Mouse (Mus musculus) layer of hippocampus, postnatal 25 days (tissue): ENCODE results near the gene Nlrx1. TPM values are rescaled to one million over a fixed set of nuclear protein-coding genes. Genes with fewer than 3 reads are reported as not detected.

Experiments
- DNase-seq, 2 experiments: peaks; one replicate each; pipeline ENCODE4 v3.0.0; 2022; ENCODE audit warnings: mixed read lengths in 2 of 2, low spot score in 1 of 2; ENCODE audit errors: extremely low spot score in 1 of 2
- total RNA-seq, 2 experiments: library from RNA; stranded (reverse); gene quantifications; 2 replicates each; pipeline ENCODE4 v1.2.3; 2021

Nlrx1 gene
- total RNA-seq, 2 experiments from 2014 or later: 12.8 to 14.7 TPM

DNA sequence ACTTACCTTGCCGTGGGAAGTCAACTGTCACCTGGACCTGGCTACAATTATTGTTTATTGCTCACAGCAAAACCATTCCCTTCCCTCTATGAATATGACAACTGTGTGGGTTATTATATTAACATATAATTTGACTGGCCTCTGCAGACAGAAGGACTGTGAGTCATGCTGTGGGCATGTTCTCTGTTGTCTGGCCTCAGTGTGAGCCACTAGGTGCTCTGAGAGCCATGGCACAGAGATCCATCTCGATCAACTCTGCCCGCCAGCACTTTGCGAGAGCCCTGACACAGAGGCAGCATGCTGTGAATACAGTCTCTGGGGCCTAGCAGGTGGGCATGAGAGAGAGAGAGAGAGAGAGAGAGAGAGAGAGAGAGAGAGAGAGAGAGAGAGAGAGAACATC, 1.6 kb upstream of the Nlrx1 start:
- no peak for DNase-seq

DNA sequence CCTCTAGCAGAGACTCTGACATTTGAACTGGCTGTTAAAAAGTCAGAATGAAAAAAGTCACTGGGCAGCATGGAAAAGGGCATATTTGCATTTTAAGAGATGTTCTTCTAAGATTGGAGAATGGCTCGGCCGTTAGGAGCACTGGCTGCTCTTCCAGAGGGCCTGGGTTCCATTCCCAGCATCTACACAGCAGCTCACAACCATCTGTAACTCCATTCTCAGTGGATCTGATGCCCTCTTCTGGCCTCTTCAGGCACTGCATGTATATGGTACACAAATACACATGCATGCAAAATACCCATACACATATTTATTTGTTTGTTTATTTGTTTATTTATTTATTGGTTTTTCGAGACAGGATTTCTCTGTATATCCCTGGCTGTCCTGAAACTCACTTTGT, 678 bp upstream of the Nlrx1 start:
- DNase-seq: peak in 1 of 2 experiments; percentile 39

DNA sequence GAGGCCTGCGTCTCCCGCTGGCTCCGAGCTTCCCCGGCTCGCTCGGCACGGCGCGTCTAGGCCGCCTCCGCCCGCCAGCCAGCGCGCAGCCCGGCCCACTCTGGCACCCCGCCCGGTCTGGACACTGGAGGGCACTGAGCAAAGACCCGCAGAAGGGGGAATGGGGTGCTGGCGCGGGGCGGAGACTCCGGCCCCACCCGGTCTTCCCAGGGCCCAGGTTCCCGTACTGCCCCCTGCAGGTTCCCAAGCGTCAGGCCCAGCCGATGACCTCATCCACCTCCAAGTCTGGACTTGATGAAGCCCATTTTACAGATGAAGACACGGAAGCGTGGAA, 405 bp downstream of the Nlrx1 start:
- DNase-seq: peak; percentile 79 to 80

DNA sequence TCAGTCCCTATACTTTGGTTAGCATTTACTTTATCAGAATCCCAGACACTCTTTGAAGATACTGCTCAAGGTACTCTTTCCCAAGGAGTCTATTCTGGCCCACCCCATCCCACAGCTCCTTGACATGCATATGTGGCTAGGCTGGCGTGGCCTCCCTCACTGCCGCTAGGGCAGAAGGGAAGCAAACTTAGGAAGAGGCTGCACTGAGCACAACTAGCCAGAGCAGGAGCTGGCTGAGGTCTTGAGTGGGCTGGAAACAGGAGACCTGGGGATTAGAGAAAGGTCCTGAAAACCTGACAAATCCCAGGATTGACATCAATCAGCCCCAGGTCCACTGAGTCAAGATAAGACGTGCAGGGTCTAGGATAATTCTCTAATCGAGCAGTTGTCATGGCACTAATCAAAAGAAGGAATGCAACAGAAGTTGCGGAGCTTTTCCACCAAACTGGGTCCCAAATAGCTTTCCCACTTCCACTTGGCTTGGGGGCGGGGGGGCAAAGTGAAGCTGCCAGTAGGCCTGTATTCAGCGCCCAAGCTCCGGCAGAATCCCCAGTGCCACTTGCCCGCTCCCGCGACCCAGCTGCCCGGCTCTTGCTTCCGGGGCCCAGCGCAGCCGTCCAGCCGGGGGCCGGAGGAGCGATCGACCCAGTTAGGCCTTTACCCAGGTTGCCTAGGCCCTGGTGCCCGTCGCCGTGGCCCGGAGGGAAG, 926 bp downstream of the Nlrx1 start:
- peak in 1 of 2 experiments; percentile 33 for DNase-seq

DNA sequence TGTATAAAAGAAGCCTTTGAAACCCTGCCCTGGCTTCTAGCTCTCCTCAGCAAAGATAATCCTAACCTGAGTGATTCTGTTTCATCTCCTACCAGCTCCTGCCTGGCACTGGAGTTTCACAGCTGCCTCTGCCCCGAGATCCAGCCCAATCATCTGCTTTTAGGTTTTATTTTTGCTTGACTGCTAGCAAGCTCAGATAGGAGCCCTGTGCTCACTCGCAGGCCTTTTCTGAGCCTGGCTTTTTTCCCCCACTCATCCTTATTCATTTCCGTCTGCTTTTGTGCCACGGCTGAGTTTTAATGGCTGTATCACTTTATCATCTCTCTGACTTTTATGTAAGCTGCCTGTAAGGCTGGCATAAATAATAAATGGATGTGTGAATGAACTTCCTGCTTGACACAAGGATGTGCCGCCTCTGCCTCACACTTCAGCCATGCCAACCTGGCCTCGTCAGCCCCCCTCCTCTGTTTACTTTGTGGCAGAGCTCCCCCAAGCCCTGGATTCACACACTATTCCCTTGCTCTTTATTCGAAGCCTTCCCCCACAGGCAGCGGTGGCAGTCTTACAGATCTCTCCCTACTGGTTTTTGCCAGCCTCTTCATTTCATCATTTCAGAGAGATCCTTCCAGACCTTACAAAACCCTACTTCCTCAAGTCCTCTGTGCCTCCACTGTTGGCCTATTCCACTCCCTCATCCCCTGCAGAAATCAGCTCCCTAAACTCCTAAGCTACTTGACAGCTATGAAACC, 1.7 kb downstream of the Nlrx1 start:
- no peak for DNase-seq

DNA sequence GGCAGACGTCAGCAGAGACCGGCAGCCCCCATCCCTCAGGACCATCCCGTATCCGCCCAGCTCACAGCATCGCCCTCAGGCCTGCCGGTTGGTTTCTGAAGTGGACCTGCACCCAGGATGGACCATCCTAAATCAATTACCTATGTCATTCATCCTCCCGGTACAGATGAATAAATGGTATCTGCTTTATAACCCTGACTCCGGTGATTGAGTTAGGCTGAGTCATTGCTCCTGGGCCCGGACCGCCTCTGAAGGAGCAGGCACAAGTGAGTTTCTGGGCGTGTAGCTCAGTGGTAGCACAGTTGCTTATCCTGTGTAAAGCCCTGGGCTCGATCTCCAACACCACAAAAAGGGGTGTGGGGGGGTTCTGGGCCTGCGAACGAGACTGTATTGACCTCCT, 7.0 kb downstream of the Nlrx1 start:
- DNase-seq: no peak

DNA sequence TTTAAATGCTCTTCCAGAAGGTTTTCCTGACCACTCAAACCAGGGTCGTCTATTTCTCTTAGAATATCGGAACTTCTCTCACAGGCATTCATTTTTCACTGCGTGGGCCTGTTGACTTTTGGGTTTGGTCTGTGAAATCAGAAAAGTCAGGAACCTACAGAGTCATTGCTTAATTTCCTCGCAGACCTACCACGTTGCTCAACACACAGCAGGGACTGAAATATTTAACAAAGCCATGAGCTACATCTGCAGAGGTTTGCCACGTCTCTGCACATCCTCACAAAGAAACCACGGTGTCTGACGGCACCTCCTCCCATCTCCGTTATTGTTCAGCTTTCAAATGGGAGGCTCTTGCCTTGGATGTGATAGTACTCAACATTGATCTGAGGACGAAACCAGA, 9.4 kb downstream of the Nlrx1 start:
- no peak for DNase-seq

DNA sequence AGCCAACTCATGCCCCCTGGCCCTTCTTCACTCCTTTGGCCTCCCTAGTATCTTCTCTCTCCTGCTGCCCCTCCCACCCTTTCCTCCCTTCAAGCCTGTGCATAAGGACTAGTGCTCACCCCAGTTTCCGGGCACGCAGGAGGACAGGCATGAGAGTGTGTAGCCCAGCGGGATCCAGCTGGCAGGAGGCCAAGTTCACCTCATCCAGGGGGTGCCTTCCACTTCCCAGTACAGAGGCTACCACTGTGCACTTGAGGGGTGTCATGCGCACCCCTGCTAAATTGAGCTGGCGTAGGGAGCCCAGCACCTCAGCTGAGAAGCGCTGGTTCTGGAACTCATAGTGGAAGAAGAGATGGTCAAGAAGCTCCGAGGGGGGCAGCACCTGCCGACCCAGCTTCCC, 12.2 kb downstream of the Nlrx1 start:
- no peak for DNase-seq

DNA sequence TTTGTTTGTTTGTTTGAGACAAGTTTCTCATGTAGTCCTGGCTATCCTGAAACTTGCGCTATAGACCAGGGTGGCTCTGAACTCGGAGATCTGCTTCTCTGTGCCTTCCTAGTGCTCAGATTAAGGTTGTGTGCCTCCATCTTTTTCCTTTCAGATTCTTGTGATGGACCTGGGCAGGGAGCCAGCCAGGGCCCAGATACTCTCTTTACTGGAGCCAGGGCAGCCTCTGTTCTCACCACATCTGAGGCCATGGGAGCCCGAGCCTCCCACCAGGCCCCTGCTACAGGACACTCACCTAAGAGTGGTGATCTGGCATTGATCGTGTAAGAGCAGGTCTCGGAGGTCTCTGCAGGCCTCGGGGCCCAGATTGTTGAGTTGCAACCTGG, 13.3 kb downstream of the Nlrx1 start:
- no peak for DNase-seq

DNA sequence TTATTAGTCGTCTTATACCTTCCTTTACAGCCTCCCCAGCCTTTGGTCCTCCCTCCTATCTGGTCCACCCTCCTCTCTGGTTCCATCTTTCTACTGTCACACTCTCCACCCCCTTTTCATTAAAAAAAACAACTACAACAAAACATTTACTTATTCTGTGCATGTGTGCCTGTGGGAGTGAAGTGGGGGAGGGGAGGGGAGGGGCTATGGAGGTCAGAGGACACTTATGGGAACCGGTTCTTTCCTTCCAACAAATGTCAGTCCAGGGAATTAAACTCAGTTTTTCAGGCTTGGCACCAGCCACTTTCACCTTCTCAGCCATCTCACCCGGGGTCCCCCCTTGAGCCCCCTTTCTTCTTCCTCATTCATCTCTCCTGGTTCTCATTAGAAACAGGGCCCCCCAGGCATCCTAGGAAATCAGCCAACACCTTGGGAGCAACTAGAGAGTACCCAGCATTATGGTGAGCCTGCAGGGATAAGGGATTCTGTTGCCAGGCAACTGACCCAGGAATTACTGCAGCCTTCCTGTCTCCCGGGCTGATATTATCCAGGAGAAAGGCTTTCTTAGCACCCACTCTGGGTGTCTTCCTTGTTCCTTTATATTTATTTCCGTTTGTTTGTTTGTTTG, 13.8 kb downstream of the Nlrx1 start:
- DNase-seq: no peak

DNA sequence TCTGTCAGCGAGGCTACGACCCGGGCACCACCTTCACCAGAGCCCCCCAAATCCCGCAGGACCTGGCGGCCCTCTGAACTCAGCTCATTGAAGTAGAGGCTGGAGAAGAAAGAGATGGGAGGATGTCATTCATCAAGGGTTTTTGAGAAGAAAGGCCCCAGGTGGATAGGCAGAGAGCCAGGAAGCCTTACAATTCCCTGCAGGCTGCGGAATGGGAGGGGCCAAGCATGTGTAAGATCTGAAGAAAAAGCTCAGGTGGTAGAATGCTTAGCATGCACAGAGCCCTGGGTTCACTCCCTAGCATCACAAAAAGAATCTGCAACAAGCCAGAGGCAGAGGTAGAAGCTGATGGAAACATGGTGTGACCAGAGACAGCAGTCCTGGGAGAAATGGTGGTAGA, 15.0 kb downstream of the Nlrx1 start:
- no peak for DNase-seq

DNA sequence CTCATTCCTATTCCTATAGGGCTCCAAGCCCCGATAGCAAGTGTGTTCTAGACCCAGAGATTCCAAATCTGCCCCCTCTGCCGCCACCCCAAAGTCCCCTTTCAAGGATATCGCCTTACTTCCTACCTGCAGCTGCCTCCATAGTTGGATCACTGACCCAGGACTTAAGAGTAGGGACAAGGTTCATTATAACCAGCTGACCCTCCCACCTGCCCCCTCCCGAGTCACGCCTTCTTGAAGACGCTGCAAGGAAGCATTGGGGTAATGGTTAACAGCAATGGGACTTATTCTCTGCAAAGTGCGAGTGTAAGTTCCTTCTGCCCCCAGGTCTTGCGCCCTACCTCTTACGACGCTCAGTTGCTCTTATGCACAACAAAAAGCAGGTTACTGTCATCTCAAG, 17.1 kb downstream of the Nlrx1 start, which contains the start of gene Pdzd3:
Gene Pdzd3, minus strand, starts transcription at position 158 of the 400 bp plus-strand sequence.
- DNase-seq: no peak

DNA sequence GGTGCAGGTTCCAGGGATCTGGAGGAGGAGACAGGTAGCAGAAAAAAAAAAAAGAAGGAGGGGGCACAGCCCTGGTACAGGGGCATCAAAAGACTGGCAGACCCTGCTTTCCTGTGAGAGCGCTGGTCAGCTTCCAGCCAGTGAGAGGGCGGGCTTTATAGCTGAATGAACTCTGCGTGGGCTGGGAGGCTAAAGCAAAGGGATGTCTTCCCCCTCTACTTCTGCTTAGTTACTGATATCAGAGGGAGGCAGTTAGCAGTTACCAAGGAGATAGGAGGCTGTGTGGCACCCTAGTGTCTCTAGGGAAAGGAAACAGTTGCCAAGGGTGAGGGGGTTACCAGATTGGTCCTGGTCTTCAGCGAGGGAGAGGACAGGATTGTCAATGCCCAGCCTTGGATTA, 18.0 kb downstream of the Nlrx1 start:
- peak in 1 of 2 experiments; percentile 26 for DNase-seq

DNA sequence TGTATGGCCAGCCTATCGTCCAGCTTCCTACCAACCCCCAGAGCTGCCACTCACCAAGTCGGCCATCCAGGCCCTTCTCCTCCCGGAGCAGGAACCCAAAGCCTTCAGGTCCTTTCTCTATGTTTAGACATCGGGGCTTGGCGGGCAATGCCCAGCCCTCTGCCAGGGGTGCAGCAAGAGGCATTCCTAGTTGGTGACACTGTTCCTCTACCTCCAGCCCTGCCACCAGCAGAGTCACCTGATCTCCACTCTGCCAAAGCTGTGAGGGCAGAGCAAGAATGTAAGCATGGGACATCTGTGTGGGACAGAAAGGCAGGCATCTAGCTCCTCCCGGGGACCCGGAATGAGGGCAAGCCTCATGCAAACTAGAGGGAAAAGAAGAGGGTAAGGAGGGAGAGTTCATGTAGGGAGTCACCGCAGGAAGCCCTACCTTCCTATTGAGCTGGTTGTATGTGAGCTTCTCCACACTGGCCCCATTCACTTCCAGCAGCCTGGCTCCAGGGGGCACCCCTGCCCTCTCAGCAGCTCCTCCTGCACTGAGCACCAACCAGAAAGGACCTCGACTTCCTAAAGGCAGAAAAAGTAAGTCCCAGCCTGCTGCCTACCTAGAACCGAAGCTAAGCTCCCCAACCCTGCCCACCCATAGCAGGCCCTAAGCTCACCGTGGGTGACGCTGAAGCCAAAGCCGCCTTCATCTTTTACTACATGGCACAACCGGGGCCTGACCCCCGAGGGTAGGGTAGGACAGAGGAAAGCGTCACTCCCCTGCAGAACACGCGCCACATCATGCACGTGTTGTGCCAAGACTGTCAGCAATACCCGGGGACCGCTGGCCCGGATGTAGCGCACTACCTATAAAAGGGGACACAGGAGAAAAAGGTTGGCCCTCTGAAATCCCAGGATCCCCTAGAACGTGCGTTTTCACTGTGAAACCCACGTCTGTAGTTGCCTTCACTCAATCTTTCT, 18.9 kb downstream of the Nlrx1 start:
- DNase-seq: peak; percentile 40 to 57

DNA sequence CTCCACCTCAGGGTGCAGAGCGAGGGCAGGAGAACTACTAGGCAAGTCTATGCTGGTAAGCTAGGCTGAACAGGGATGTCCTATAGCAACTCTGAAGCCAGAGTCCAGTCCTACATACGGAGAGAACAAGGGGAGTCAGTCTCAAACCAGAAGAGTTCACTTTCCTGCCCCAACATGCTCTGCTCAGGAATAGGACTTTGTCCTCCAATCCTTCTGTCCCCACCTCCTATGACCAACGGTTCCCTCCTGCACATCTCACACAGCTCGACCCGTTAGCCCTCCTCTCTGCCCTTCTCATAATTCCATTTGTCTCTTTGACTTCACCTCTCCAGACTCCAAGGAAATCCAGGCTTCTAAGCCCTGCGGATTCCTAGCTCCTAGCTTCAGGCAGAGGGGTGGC, 20.5 kb downstream of the Nlrx1 start:
- DNase-seq: no peak

DNA sequence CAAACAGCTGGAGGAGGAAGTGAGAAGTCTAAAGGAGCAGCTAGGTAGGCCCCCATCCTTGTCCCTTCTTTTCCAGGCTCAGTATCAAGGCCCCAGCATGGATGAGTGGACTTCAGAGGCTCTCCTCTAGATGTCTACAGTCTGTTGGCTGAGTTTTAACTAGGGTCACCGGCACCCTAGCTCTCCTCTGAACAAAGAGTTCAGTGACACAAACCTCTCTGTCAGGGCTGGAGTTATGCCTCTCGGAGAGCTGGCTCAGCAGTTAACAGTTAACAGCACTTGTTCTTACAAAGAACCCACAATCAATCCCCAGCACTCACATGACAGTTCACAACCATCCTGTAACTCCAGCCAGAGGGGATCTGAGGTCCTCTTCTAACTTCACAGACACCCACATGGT, 24.8 kb downstream of the Nlrx1 start:
- no peak for DNase-seq

DNA sequence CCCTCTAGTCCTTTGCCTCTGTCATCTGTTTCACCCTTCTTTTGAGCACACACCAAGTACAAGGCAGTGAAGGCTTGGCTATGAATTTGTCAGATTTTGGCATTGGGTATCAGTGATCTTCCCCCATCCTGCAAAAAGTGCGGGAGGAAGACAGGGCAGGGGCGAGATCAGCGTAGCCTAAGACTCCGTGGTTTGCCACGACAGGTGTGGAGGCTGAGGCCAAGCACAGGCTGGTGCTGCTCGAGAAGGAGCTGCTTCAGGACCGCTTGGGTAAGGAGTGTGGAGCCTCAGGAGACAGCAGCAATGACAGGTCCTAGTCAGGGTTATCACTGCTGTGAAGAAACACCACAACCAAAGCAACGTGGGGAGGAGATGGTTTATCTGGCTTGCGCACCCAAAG, 27.0 kb downstream of the Nlrx1 start:
- DNase-seq: no peak

DNA sequence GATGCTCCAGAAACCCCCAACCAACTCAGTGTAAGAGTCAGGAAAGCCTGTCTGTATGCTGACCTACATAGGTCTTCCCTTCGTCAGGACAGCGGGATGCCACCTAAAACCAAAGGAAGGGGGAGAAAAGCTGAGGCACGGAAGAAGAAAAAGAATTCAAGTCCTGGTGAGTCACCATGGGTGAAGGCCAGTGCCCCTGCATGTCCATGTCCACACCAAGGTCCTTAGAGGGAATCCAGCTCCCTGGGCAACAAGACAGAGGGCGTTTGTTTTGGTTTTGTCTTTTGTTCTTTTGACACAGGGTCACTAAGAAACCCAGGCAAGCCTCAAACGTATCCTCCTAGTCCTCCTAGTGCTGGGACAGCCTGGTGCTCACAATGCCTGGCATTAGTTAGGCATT, 27.5 kb downstream of the Nlrx1 start:
- DNase-seq: no peak

DNA sequence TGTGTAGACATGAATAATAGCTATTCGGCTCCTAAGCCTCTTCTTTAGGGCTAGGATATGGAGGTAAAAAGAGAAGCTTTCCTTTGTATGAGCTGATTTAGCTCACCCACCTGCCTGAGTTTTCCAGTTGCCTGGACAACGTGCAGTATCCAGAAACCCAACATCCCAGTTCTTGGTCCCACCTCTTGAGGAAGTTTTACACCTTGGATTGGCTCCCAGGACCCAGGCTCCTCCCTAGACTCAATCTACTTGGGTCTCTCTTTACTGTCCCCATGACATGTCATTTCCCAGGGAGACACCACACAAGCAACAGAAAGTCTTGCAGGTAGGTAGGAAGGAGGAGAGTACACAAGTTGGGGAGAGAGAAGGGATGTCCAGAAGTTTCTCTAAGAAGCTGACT, 28.0 kb downstream of the Nlrx1 start, which contains the start of gene Ccdc153:
Gene Ccdc153, plus strand, starts transcription at position 278 of the 400 bp plus-strand sequence.
- DNase-seq: no peak

DNA sequence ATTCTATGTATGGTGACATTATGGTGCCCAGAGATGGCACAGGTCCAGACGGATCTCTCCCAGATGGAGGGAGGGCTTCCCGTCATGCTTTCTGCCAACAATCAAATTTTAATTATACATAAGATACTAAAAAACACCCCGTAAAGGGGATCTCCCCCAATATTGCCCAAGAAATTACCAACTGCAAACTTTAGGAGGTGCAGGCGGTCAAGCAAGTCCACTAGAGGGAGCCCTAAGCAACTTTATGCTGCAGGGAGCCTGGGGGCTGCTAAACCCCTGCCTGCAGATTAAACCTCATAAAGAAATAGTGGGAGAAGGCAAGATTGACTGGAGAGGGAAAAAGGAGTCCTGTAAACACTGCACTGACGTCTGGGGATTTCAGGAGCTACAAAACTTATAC, 29.0 kb downstream of the Nlrx1 start:
- DNase-seq: peak in 1 of 2 experiments; percentile 64
